9 mouse cellular contexts compared by ENCODE assay signal in genomic region chr5:57868702-57869101, GRCm38 (mm10).
DNase-seq lines count a peak whose midpoint lies in the region; ATAC-seq lines count a peak whose summit lies in the region.
"Had no signal": no experiment of that assay in that cellular context is flagged by ENCODE, and none has a peak within 500 bp of the region (broad histone marks: within the 10 kb centered on the region; RNA-seq: fewer than 3 reads in every experiment).

No protein-coding gene starts in this region.

- no peaks in the 10 kb centered on the region for H3K27me3 ChIP-seq in heart, embryonic 14.5 days (ENCODE audit: control insufficient read depth, insufficient read depth, low read length)

- WGBS in heart, embryonic 14.5 days = 34% methylated on average over 4 of the region's 4 CpGs

- no peak overlapping the region for H3K4me3 ChIP-seq in heart, embryonic 14.5 days (ENCODE audit: control insufficient read depth in 1 of 2, insufficient read depth in 1 of 2, low read depth in 1 of 2, low read length in 2 of 2)

- H3K9ac ChIP-seq in heart, embryonic 14.5 days (ENCODE audit: low read length) = 0 out of 2 replicates have a peak overlapping the region, but pooled peaks have one; percentile 28

- ATAC-seq in heart, embryonic 14.5 days (ENCODE audit: insufficient number of reproducible peaks, insufficient read depth, low FRiP score, low read depth) = no peak

- H3K9me3 ChIP-seq in heart, embryonic 14.5 days (ENCODE audit: control insufficient read depth, low read length) = no peaks in the 10 kb centered on the region

- H3K4me2 ChIP-seq in heart, embryonic 14.5 days (ENCODE audit: low read length) = peak overlapping the region; percentile 37
- H3K4me2 ChIP-seq: liver, embryonic 11.5 days had no signal

- H3K4me1 ChIP-seq in heart, embryonic 14.5 days (ENCODE audit: control insufficient read depth in 2 of 2, insufficient read depth in 2 of 2, low read length in 2 of 2) = peaks cover 0 to 24% of the 10 kb centered on the region in 2 experiments

- no peaks in the 10 kb centered on the region for H3K36me3 ChIP-seq in heart, embryonic 14.5 days (ENCODE audit: control insufficient read depth, insufficient read depth, low read length)

- peak overlapping the region in 1 of 2 experiments; percentile 30; a peak in 1 of 4 replicates for H3K27ac ChIP-seq in heart, embryonic 14.5 days (replicated peaks in 1 of 2; ENCODE audit: control insufficient read depth in 1 of 2, insufficient read depth in 1 of 2, low read depth in 2 of 2, low read length in 2 of 2)

- intact Hi-C loops in heart, postnatal 14 days (cut with DNase I) = no loop called here

- no peak for DNase-seq in heart, postnatal 14 days
- peak; percentile 9 for DNase-seq in urinary bladder, postnatal 14 days (ENCODE audit: low spot score)
- no peak for DNase-seq in urinary bladder, postnatal 4 days (ENCODE audit: low spot score in 2 of 2)
- peak; percentile 19 for DNase-seq in kidney, postnatal 10 days
- no peak for DNase-seq in testis, postnatal 10 days (ENCODE audit: low spot score)
- no peak for DNase-seq in ovary, postnatal 14 days (ENCODE audit: low spot score)
- no peak for DNase-seq in ovary, postnatal 10 days (ENCODE audit: low spot score)

Comparison
In these comparisons a context has a peak if more than half of its experiments do, and no peak if none do; other contexts are left out.
1. DNase-seq: peak in urinary bladder, postnatal 14 days (single experiment) and kidney, postnatal 10 days (single experiment); none in heart, postnatal 14 days (0 of 2), urinary bladder, postnatal 4 days (0 of 2), testis, postnatal 10 days (single experiment), ovary, postnatal 14 days (single experiment) and ovary, postnatal 10 days (single experiment).